Mouse (Mus musculus) kidney, adult 8-10 months (tissue): ENCODE results near the gene Gm36864.
A peak's percentile ranks its signal among the peaks of the same experiment; 100 is the strongest.

ENCODE experiments used
- DNase-seq, 2 experiments: peaks; one replicate each; pipeline ENCODE4 v3.0.0; 2022

Gm36864 gene

GRCm38 (mm10) chr7:44260410-44260809 lies 24.4 kb downstream of the Gm36864 start:
- DNase-seq = no peak

GRCm38 (mm10) chr7:44261147-44261546 lies 25.2 kb downstream of the Gm36864 start, which contains the start of gene Gm15517:
Gene Gm15517 (plus strand): TSS chr7:44261447.
- no peak for DNase-seq

DNA sequence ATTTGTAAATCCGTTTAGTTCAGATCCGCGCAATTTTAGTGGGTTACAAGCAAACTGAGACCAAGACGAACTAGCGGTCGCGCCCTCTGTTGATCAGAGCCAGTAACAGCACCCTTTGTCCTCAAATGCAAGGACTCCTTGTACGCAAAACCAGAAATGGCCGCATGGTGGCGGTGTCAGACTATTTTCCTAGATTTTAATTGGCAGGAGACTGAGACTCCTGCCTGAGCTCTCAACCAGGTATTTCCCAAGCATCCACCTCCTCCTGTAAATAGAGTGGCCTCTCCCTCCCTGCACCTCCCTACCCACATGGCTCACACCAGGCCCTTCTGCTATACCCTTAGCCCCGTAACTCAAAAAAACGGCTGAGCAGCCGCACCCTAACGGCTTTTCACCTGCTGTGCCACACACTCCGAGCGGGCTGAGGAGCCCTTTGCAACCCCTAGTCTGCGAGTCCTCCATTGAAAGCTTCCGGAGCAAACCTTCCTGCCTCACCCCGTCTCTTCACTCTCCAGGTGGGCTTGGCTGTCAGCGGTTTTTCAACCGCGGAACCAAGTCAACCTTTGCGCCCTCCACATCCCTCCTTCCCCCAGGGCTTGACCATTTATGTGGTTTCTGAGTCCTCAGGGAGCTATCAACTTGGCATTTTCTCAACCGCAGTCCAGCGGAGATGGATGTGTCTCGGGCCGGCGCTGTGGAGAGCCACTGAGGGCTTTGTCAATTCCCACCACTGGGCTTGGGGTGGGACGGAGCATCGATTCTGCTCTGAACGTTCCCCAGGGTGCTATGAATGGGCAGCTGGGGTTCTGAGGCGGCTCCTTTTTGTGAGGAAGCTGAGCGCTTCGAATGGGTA lies 27.0 kb downstream of the Gm36864 start:
- DNase-seq = peak; percentile 89 to 97

GRCm38 (mm10) chr7:44268117-44268516 lies 32.1 kb downstream of the Gm36864 start:
- no peak for DNase-seq

- no peak for DNase-seq
Measured at GRCm38 (mm10) chr7:44269397-44269796, 33.4 kb downstream of the Gm36864 start.

DNA sequence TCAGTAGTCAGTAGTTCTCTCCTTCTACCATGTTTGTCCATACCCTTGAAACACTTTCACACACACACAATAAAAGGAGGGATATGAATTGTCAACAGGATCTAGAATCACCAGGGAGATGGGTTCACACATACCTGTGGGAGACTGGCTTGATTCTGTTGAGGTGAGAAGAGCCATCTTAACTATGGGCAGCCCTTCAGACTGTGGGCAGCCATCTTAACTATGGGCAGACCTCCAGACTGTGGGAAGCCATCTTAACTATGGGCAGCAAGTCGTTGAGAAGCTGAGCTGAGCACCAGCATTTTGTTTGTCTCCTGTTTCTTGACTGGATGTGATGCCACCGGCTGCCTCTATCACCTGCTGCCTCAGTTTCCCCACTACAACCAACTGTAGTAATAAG lies 35.3 kb downstream of the Gm36864 start:
- no peak for DNase-seq

DNA sequence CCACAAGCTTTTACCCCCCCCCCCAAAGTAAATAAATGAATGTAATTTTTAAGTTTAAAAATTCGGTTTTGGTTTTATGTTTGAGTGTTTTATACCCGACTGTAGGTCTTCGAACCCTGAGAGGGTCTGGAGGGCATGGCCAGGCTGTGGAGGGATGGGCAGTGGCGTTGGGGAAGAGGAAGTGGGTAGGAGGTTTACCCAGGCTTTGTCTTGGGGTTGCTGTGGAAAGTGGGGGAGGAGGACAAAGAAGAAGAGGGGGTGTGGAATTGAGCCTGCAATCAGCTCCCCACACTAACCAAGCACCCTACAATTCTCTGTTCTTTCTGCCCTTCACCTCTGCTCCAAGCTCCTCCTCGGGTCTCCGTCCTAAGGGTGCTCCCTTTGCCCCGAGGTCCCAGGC lies 36.6 kb downstream of the Gm36864 start:
- DNase-seq = no peak

DNA sequence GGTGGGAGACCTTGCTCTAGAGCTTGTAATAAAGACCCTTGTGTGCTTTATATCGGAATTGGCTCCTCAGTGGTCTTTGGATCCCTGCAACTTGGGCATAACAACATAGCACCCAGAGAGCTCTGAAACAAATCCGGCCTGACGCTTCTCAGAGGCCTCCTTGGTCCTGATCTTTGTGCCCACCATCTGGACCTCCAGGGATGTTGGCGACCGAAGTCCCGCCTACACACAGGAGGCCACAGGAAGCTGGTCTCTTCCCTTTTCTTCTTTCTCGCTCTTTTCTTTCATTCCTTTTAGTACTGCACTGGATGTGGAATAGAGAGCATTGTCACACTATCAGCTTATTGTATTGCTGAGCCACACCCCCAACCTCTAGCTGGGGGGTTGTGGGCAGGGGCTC lies 37.5 kb downstream of the Gm36864 start:
- DNase-seq = no peak

GRCm38 (mm10) chr7:44274096-44274495 lies 38.1 kb downstream of the Gm36864 start:
- DNase-seq = no peak

- DNase-seq = no peak
Measured at GRCm38 (mm10) chr7:44275546-44275945, 39.6 kb downstream of the Gm36864 start.

GRCm38 (mm10) chr7:44276461-44277249 lies 40.7 kb downstream of the Gm36864 start:
- DNase-seq = no peak

- DNase-seq = peak in 1 of 2 experiments; percentile 57
Measured at GRCm38 (mm10) chr7:44277250-44277622, 41.3 kb downstream of the Gm36864 start.

GRCm38 (mm10) chr7:44280959-44281358 lies 45.0 kb downstream of the Gm36864 start:
- no peak for DNase-seq

GRCm38 (mm10) chr7:44281586-44281985 lies 45.6 kb downstream of the Gm36864 start:
- DNase-seq = no peak

- no peak for DNase-seq
Measured at GRCm38 (mm10) chr7:44287760-44288159, 51.8 kb downstream of the Gm36864 start.

- no peak for DNase-seq
Measured at GRCm38 (mm10) chr7:44290986-44291385, 55.0 kb downstream of the Gm36864 start.

- DNase-seq = no peak
Measured at GRCm38 (mm10) chr7:44291418-44291817, 55.4 kb downstream of the Gm36864 start.
